Mouse (Mus musculus) frontal cortex, postnatal 14 days (tissue): Measurements from ENCODE around the gene Dcp1b.

Source experiments
- DNase-seq, 2 experiments: peaks; one replicate each; pipeline ENCODE4 v3.0.0; 2022; ENCODE audit warnings: low spot score in 2 of 2

The Dcp1b gene

GRCm38 (mm10) chr6:119228861-119229603, 54.0 kb downstream of the Dcp1b start:
- no peak for DNase-seq

GRCm38 (mm10) chr6:119233066-119233465, 58.0 kb downstream of the Dcp1b start:
- DNase-seq = no peak

- DNase-seq = no peak
Measured at GRCm38 (mm10) chr6:119235441-119235840, 60.4 kb downstream of the Dcp1b start.

- DNase-seq = no peak
Measured at GRCm38 (mm10) chr6:119236241-119236640, 61.2 kb downstream of the Dcp1b start, which contains the start of gene Cacna2d4. Gene Cacna2d4 (plus strand): TSS chr6:119236526.

GRCm38 (mm10) chr6:119237427-119237989, 62.5 kb downstream of the Dcp1b start:
- peak; percentile 67 to 71 for DNase-seq

GRCm38 (mm10) chr6:119239341-119240005, 64.4 kb downstream of the Dcp1b start:
- no peak for DNase-seq

GRCm38 (mm10) chr6:119240256-119240655, 65.2 kb downstream of the Dcp1b start:
- no peak for DNase-seq

GRCm38 (mm10) chr6:119240871-119241705, 66.0 kb downstream of the Dcp1b start:
- no peak for DNase-seq

- no peak for DNase-seq
Measured at GRCm38 (mm10) chr6:119246082-119246481, 71.0 kb downstream of the Dcp1b start.

GRCm38 (mm10) chr6:119248578-119248977, 73.5 kb downstream of the Dcp1b start:
- DNase-seq = no peak

- DNase-seq = no peak
Measured at GRCm38 (mm10) chr6:119249726-119250125, 74.7 kb downstream of the Dcp1b start.

GRCm38 (mm10) chr6:119251704-119252103, 76.7 kb downstream of the Dcp1b start:
- no peak for DNase-seq
